Mouse (Mus musculus) kidney, embryonic 16.5 days (tissue): ENCODE results near the gene Eppin. TPM values are rescaled to one million over a fixed set of nuclear protein-coding genes. Genes with fewer than 3 reads are reported as not detected.
"Not testable (repeated sequence)": the region's sequence is repeated elsewhere in the genome, so short reads cannot be mapped to it uniquely, and the experiment has no call there.

Experiments
- ATAC-seq: fragments of 200-750 bp; cut with Nextera tagmentation; 2 replicates; pipeline ENCODE4 v1.8.0; 2017; ENCODE audit warnings: moderate TSS enrichment; ENCODE audit not compliant: low FRiP score, low TSS enrichment
- H3K27ac ChIP-seq: fragments of 300-500 bp; sonication (generic); 2 replicates; pipeline ENCODE4 v1.5.1; 2014; ENCODE audit warnings: low read length
- H3K27me3 ChIP-seq: fragments of 300-500 bp; sonication (generic); 2 replicates; pipeline ENCODE4 v1.6.1; 2014; ENCODE audit warnings: low read length, control low read depth, mixed read lengths; ENCODE audit not compliant: insufficient read depth
- H3K36me3 ChIP-seq: fragments of 300-500 bp; sonication (generic); 2 replicates; pipeline ENCODE4 v1.6.1; 2014; ENCODE audit warnings: low read length, control low read depth, mixed read lengths; ENCODE audit not compliant: insufficient read depth
- H3K4me1 ChIP-seq: fragments of 300-500 bp; sonication (generic); 2 replicates; pipeline ENCODE4 v1.6.1; 2014; ENCODE audit warnings: low read length, control low read depth, mixed read lengths; ENCODE audit not compliant: insufficient read depth
- H3K4me2 ChIP-seq: fragments of 300-500 bp; sonication (generic); replicated peaks from 2 replicates; pipeline ENCODE4 v1.6.1; 2014; ENCODE audit warnings: low read depth, low read length
- H3K4me3 ChIP-seq: fragments of 300-500 bp; sonication (generic); 2 replicates; pipeline ENCODE4 v1.5.1; 2014; ENCODE audit warnings: mild to moderate bottlenecking, low read length
- H3K9ac ChIP-seq: fragments of 300-500 bp; sonication (generic); replicated peaks from 2 replicates; pipeline ENCODE4 v1.6.1; 2014; ENCODE audit warnings: low read length
- H3K9me3 ChIP-seq: fragments of 300-500 bp; sonication (generic); 2 replicates; pipeline ENCODE4 v1.6.1; 2016; ENCODE audit warnings: low read length, control low read depth
- WGBS: fragments of 180-500 bp; shearing (Covaris S2); extraction: QIAGEN DNeasy Blood & Tissue Kit; methylation state at CpG from one replicate; pipeline ENCODE4 v1.1.7; 2014; 5-methylcytosine and 5-hydroxymethylcytosine counted together
- polyA plus RNA-seq: library from polyadenylated mRNA; unstranded; fragments of >200 nt; fragmentation: Nextera tagmentation; extraction: Ambion mirVana; gene quantifications from 2 replicates; pipeline ENCODE4 v1.2.1, GENCODE M21; 2015

The Eppin gene
- polyA plus RNA-seq = not detected in 2 replicates

DNA sequence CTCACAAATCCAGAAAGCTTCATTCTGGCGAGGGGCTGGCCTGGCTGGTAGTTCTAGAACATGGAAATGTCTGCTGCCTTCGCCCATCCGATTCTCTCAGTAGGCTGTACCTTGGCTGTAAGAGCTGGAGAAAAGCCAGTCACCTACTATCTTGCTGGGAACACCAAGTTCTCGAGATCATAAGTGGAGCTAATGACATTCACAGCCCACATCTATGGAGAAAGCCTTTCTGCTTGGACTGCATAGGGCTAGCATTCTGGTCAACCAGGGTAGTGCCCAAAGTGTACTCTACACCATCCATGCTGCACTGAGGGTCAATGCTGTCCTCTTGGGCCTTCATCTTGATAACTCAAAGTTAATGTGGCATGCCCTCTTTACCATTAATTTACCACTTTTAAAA, at the start of gene Eppin:
Gene Eppin (minus strand): TSS at position 101 of the 400 bp plus-strand sequence.
- no peaks in the 10 kb centered on the region for H3K27me3 ChIP-seq
- no peak within 1 kb of the TSS for H3K27ac ChIP-seq
- no peaks in the 10 kb centered on the region for H3K9me3 ChIP-seq
- 85% methylated on average over 4 of the region's 4 CpGs for WGBS
- H3K4me3 ChIP-seq = no peak within 1 kb of the TSS
- H3K9ac ChIP-seq = no peak within 1 kb of the TSS
- peaks cover 12% of the 10 kb centered on the region for H3K4me1 ChIP-seq
- no peaks in the 10 kb centered on the region for H3K36me3 ChIP-seq
- no peak for ATAC-seq
- no peak within 1 kb of the TSS for H3K4me2 ChIP-seq

DNA sequence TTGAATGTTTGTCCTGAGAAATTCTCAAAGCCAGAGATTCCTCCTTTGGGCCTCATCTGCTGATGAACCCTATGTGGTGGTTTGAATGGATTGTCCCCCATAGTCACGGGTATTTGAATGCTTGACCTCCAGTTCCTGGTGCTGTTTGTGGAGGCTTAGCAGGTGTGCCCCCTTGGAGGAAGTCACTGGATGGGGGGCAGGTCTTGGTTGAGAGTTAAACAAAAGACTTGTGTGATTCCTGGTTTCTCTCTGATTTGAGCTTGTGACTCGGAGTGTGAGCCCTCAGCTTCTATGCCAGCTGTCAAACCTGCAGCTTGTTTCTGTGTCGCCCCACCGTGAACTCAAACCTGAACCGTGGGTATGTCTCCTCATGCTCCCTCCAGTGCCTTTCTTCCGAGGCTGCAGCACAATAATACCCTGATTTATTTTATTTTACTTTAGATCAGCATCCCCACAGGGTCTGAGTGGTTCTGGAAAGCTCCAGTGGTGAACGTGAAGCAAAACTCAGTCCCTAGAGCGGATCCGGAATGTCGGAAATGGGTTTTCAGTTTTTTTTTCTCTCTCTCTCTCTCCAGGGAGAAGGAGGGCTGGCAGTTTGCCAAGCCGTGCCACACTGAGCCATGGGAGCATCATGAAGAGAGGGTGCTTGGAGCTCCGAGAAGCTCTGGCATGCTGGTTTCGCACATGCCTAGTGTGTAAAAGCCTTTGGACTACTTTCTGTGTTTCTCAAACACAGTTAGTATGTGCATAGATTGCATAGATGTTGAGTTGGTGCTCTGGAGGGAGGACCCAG, 48.7 kb upstream of the Eppin start:
- Histone ChIP-seq H3K9me3 (peaks cover 4% of the 10 kb centered on the region; the same call in 1 of the 2 replicates), H3K27me3 (no peaks in the 10 kb centered on the region), H3K36me3 (no peaks in the 10 kb centered on the region), H3K4me3 (no peak overlapping the region), H3K4me2 (no peak overlapping the region), H3K4me1 (0 out of 2 replicates have a peak, but pooled peaks cover 7% of the 10 kb centered on the region), H3K27ac (no peak overlapping the region), H3K9ac (no peak overlapping the region)
- ATAC-seq = no peak
- 77% methylated on average over 13 of the region's 13 CpGs for WGBS

DNA sequence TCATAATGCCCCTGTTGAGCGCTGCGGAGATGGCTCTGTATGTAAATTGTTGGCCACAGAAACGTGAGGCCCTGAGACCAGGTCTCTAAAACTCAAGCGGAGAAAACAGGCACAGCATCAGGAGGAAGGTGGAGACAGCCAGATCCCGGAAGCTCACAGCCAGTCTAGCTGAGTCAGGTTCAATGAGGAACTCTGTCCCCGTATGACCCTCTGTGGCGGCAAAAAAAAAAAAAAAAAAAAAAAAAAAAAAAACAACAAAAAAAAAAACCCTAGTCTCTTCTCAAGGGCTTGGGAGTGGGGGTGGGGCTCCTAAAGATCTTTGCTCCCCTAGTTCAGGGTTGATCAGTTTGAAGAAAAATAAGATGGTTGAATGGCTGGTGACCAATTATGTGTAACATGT, 47.7 kb upstream of the Eppin start:
- Histone ChIP-seq H3K4me3 (no peak overlapping the region), H3K36me3 (no peaks in the 10 kb centered on the region), H3K9ac (no peak overlapping the region), H3K27me3 (no peaks in the 10 kb centered on the region), H3K4me2 (no peak overlapping the region), H3K4me1 (0 out of 2 replicates have a peak, but pooled peaks cover 7% of the 10 kb centered on the region), H3K9me3 (peaks cover 4% of the 10 kb centered on the region; the same call in 1 of the 2 replicates), H3K27ac (no peak overlapping the region)
- 63% methylated on average over 7 of the region's 7 CpGs for WGBS
- ATAC-seq = no peak

DNA sequence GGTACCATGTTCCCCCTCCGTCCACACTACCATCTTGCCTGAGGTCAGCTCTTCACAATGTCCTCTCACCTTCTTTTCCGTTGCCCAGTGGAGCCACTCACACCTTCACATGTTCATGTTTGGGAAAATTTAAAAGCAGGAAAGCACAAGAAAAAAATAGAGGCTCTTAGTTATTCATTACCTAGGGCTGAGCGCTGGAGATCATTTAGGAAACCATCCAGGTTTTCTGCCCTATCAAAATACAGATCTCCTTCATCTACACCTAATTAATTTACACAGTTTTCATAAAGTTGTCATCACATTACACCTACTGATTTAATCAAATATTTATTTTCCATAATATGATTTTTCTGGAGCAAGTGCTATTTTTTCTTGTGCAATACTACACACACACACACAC, 45.3 kb upstream of the Eppin start, which contains the start of gene Wfdc16:
Gene Wfdc16 (minus strand): TSS at position 101 of the 400 bp plus-strand sequence.
- no peak within 1 kb of the TSS for H3K27ac ChIP-seq
- H3K36me3 ChIP-seq = no peaks in the 10 kb centered on the region
- peaks cover 4% of the 10 kb centered on the region; the same call in 1 of the 2 replicates for H3K9me3 ChIP-seq
- 0 out of 2 replicates have a peak, but pooled peaks cover 7% of the 10 kb centered on the region for H3K4me1 ChIP-seq
- no peaks in the 10 kb centered on the region for H3K27me3 ChIP-seq
- WGBS = 79% methylated on average over 3 of the region's 3 CpGs
- no peak within 1 kb of the TSS for H3K9ac ChIP-seq
- H3K4me2 ChIP-seq = no peak within 1 kb of the TSS
- no peak for ATAC-seq
- no peak within 1 kb of the TSS for H3K4me3 ChIP-seq

DNA sequence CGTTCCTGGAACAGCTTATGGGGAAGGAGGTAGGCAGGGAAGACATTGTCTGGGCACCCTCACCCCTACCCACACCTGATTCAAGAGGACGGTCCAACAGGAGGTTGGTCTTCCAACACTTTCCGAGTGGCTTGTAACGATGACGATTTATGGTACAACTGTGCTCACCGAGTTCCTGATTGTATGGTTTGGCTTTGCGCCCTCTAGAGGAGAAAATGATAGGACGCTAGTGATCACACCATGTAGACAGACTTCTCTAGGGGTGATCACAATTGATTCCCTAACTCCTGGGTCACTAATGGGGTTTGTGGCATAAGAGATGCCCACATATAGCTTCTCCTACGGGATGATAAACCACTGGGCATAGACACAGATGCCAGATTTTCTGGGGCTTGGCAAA, 41.9 kb upstream of the Eppin start:
- no peak overlapping the region for H3K4me3 ChIP-seq
- H3K9me3 ChIP-seq = peaks cover 4% of the 10 kb centered on the region; the same call in 1 of the 2 replicates
- H3K4me2 ChIP-seq = no peak overlapping the region
- H3K9ac ChIP-seq = no peak overlapping the region
- no peak overlapping the region for H3K27ac ChIP-seq
- no peaks in the 10 kb centered on the region for H3K36me3 ChIP-seq
- WGBS = 76% methylated on average over 9 of the region's 9 CpGs
- no peak for ATAC-seq
- 0 out of 2 replicates have a peak, but pooled peaks cover 4% of the 10 kb centered on the region for H3K4me1 ChIP-seq
- H3K27me3 ChIP-seq = no peaks in the 10 kb centered on the region

DNA sequence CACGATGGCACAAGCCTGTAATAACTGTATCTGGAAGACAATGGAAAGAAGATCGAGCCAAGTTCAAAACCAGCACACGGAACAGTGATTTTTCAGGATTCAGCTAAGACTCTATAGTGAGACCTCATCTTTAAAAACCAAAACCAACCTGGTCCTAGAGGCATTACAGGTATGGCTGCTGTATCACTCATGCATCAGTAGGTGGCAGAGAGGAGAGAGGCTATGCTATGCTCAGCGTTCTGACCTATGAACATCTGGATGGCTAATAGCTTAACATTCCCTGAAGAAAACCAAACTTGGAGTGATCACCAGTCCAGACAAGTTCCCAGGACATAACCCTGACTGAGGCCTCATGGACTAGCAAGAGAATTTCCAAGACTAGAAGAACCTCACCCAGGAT, 28.4 kb upstream of the Eppin start:
- Histone ChIP-seq H3K4me1 (no peaks in the 10 kb centered on the region), H3K27me3 (no peaks in the 10 kb centered on the region), H3K4me2 (no peak overlapping the region), H3K9ac (no peak overlapping the region), H3K36me3 (no peaks in the 10 kb centered on the region), H3K4me3 (no peak overlapping the region), H3K9me3 (no peaks in the 10 kb centered on the region), H3K27ac (no peak overlapping the region)
- 91% methylated on average over 4 of the region's 4 CpGs for WGBS
- ATAC-seq = no peak

DNA sequence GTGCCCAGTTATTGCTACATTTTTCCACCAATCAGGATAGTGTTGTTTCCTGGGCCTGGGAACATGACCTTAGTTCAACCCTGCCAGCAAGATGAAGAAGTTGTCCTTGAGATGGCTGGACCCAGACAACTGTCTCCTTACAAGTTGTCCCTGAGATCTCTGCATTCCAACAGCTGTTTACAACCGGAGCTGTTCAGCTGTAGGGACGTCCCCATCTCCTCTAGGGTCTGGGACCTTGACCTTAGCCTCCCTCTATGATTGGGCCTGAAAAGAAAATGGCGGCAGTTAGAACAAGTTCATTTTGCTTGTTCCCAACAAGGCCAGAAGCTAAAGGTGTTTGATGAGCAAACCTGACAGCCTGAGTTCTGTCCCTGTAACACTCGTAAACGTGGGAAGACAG, 25.7 kb upstream of the Eppin start:
- H3K9me3 ChIP-seq = no peaks in the 10 kb centered on the region
- ATAC-seq = no peak
- H3K27ac ChIP-seq = no peak overlapping the region
- no peaks in the 10 kb centered on the region for H3K36me3 ChIP-seq
- no peaks in the 10 kb centered on the region for H3K27me3 ChIP-seq
- no peak overlapping the region for H3K4me2 ChIP-seq
- H3K4me3 ChIP-seq = no peak overlapping the region
- H3K9ac ChIP-seq = no peak overlapping the region
- 75% methylated on average over 5 of the region's 5 CpGs for WGBS
- no peaks in the 10 kb centered on the region for H3K4me1 ChIP-seq

DNA sequence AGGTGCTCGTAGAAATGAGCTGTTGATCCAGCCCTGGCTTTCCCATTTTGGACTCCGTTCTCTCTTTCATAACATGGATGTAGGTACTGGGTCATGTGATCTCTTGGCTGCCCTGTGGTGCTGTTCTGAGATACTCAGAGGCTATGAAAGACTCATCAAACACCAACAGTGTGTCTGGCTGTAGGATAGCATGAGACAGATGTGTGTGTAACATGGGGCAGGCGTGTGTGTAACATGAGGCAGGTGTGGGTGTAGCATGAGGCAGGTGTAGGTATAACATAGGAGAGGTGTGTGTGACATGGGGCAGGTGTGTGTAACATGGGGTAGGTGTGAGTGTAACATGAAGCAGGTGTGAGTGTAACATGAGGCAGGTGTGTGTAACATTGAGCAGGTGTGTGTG, 22.0 kb upstream of the Eppin start:
- WGBS = 92% methylated on average over 3 of the region's 3 CpGs
- ATAC-seq = no peak

DNA sequence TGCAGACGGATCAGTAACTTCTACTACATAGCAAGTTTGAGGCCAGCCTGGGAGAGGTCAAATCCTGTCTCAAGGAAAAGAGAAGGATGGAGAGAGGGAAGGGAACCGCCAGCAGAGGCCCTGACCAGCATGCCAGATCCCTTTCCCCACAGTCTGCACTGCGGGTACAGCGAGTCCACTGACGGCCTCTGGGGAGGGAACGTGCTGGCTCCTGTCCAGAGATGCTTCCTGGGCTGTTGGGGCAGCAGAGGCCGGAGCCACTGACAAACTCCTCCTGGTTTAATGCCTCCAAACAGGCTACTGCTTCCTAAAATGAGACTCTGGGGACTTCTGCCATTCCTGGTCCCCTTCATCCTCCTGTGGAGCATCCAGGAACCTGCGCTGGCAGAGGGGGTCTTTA, 20.1 kb upstream of the Eppin start, which contains the start of the genes Wfdc6b and Wfdc8:
Gene Wfdc6b (plus strand): TSS at position 52 of the 400 bp plus-strand sequence.
Gene Wfdc8 (minus strand): TSS at position 156 of the 400 bp plus-strand sequence.
- not testable (repeated sequence) for H3K4me3 ChIP-seq, H3K4me1 ChIP-seq, H3K9me3 ChIP-seq, H3K27me3 ChIP-seq, H3K27ac ChIP-seq, H3K9ac ChIP-seq, H3K36me3 ChIP-seq, H3K4me2 ChIP-seq, ATAC-seq
- WGBS = 41% methylated on average over 8 of the region's 8 CpGs

More for the DNA sequence above, 22.0 kb upstream of the Eppin start:
- H3K27ac ChIP-seq = no peak overlapping the region
- H3K9me3 ChIP-seq = no peaks in the 10 kb centered on the region
- H3K36me3 ChIP-seq = no peaks in the 10 kb centered on the region
- no peaks in the 10 kb centered on the region for H3K27me3 ChIP-seq
- no peak overlapping the region for H3K4me3 ChIP-seq
- H3K9ac ChIP-seq = no peak overlapping the region
- H3K4me1 ChIP-seq = no peaks in the 10 kb centered on the region
- no peak overlapping the region for H3K4me2 ChIP-seq

DNA sequence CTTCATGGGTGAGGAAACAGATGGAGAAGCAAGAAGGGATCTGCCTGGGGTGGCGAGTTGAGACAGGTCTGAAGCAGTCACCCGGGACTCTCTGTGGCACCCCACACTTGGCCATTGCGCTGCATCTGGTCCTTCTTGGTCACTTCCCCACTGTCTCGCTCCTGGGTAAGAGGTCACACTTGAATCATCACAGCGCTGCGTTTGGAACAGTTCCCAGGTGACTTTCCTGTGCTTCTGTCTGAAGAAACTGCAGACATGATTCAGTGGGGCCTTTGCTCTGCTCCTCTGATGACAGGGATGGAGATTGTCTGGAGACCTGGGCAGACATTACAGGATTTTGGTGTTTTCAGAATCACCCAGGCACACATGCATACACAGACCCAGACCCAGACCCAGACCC, 15.4 kb upstream of the Eppin start:
- H3K4me3 ChIP-seq = no peak overlapping the region
- 44% methylated on average over 6 of the region's 6 CpGs for WGBS
- H3K4me2 ChIP-seq = no peak overlapping the region
- ATAC-seq = no peak; the same call in 1 of the 2 replicates
- no peak overlapping the region for H3K9ac ChIP-seq
- H3K27me3 ChIP-seq = no peaks in the 10 kb centered on the region
- H3K27ac ChIP-seq = no peak overlapping the region
- H3K36me3 ChIP-seq = no peaks in the 10 kb centered on the region
- H3K4me1 ChIP-seq = no peaks in the 10 kb centered on the region
- no peaks in the 10 kb centered on the region for H3K9me3 ChIP-seq
